Mouse (Mus musculus) testis, adult 2 months (tissue): ENCODE data around the gene Gm10447.

Source experiments
- CTCF ChIP-seq: fragments of 200-500 bp; IDR thresholded peaks from 2 replicates; pipeline ENCODE4 v1.5.1; 2012; ENCODE audit warnings: low read depth, mild to moderate bottlenecking, inconsistent platforms, low read length, moderate library complexity; ENCODE audit not compliant: control insufficient read depth, insufficient read depth, insufficient replicate concordance
- POLR2A ChIP-seq: fragments of 200-500 bp; IDR thresholded peaks from 2 replicates; pipeline ENCODE4 v1.6.1; 2012; ENCODE audit warnings: low read depth, mild to moderate bottlenecking, inconsistent platforms, low read length, moderate library complexity; ENCODE audit not compliant: control insufficient read depth

DNA sequence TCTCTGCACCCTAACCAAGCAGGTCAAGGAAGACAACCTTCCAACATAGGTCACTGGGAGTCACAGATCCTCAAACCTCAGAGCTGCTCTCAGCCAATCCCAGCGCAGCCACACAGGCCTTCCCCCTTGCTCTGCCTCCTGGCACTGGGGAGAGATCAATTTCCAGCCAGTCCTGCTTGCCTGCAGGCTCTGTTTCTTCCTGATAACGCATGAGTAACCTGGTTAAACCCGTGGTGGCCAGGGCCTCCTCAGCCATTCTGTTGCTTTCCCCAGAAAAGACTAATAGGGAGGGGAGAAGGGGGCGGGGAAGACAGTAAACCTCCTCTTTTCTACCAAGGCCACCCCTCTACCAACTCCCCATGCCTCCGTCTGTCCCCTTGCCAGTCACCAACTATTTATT is 4.8 kb upstream of the Gm10447 start:
- TF ChIP-seq CTCF, result no peak
- TF ChIP-seq POLR2A, result no peak
